Mouse (Mus musculus): Measurements from ENCODE around the gene Samd4.

DNA sequence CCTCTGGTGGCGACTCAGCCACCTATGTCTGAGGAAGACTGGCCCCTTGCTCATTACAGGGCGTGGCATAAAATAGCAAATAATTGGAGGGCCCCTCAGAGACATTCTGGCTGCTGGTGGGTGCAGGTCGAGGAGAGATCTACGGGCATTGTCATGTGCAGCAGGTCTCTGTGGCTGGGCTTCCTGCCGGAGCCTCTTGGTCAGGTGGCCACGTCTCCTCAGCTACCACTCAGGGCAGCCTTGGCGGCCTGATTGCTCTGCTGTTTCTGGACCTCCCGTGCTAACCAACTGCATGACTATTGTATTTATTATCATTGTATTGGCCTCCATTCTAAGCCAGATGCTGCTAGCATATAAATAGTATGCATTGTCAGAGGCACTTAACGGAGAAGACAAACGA is 95.0 kb downstream of the Samd4 start:
- TF ChIP-seq CTCF (IDR thresholded peaks at IDR 0.05; ENCODE audit: borderline replicate concordance, insufficient read depth, low read length) (no peak), POLR2A (IDR thresholded peaks at IDR 0.05; ENCODE audit: low read depth, low read length) (no peak)
